Mouse (Mus musculus) forebrain, embryonic 12.5 days (tissue): ENCODE measurements at regions not wholly inside any gene's neighbourhood (a gene's known extent, or its start where the extent isn't known, plus 50 kb on each side); places are given as distances from the start of the nearest gene placed in this dataset.

Experiments used
- ATAC-seq: fragments of 200-750 bp; cut with Nextera tagmentation; 2 replicates; pipeline ENCODE4 v1.8.0; 2017; ENCODE audit warnings: moderate TSS enrichment; ENCODE audit not compliant: low FRiP score
- H3K27ac ChIP-seq: fragments of 300-500 bp; sonication (generic); 2 replicates; pipeline ENCODE4 v1.5.1; 2016; ENCODE audit warnings: mild to moderate bottlenecking
- H3K27me3 ChIP-seq: fragments of 300-500 bp; sonication (generic); 2 replicates; pipeline ENCODE4 v1.6.1; 2016; ENCODE audit warnings: mild to moderate bottlenecking
- H3K36me3 ChIP-seq: fragments of 300-500 bp; sonication (generic); replicated peaks from 2 replicates; pipeline ENCODE4 v1.6.1; 2016; ENCODE audit warnings: mild to moderate bottlenecking
- H3K4me1 ChIP-seq: fragments of 300-500 bp; sonication (generic); 2 replicates; pipeline ENCODE4 v1.6.1; 2016
- H3K4me2 ChIP-seq: fragments of 300-500 bp; sonication (generic); 2 replicates; pipeline ENCODE4 v1.6.1; 2016; ENCODE audit warnings: mild to moderate bottlenecking, moderate library complexity
- H3K4me3 ChIP-seq: fragments of 300-500 bp; sonication (generic); replicated peaks from 2 replicates; pipeline ENCODE4 v1.5.1; 2016; ENCODE audit warnings: mild to moderate bottlenecking
- H3K9ac ChIP-seq: fragments of 300-500 bp; sonication (generic); 2 replicates; pipeline ENCODE4 v1.6.1; 2016; ENCODE audit warnings: mild to moderate bottlenecking
- H3K9me3 ChIP-seq: fragments of 300-500 bp; sonication (generic); 2 replicates; pipeline ENCODE4 v1.6.1; 2016
- WGBS: fragments of 180-500 bp; shearing (Covaris S2); methylation state at CpG from one replicate; pipeline ENCODE4 v1.1.7; 2016; 5-methylcytosine and 5-hydroxymethylcytosine counted together

GRCm38 (mm10) chr19:14301176-14301943 lies 296.5 kb downstream of the Tle4 start:
- Histone ChIP-seq H3K9ac (no peak overlapping the region), H3K4me2 (no peak overlapping the region), H3K27me3 (0 out of 2 replicates have a peak, but pooled peaks cover 3% of the 10 kb centered on the region), H3K27ac (0 out of 2 replicates have a peak overlapping the region, but pooled peaks have one; percentile 8), H3K4me3 (no peak overlapping the region), H3K4me1 (no peaks in the 10 kb centered on the region), H3K9me3 (no peaks in the 10 kb centered on the region), H3K36me3 (no peaks in the 10 kb centered on the region)
- peak; percentile 84 for ATAC-seq
- 42% methylated on average over 6 of the region's 6 CpGs for WGBS

GRCm38 (mm10) chr19:14314301-14314700 lies 283.6 kb downstream of the Tle4 start:
- H3K27me3 ChIP-seq: no peaks in the 10 kb centered on the region
- ATAC-seq: no peak
- H3K4me2 ChIP-seq: no peak overlapping the region
- no peak overlapping the region for H3K4me3 ChIP-seq
- H3K9me3 ChIP-seq: no peaks in the 10 kb centered on the region
- WGBS: 74% methylated on average over 7 of the region's 7 CpGs
- no peak overlapping the region for H3K27ac ChIP-seq
- no peaks in the 10 kb centered on the region for H3K36me3 ChIP-seq
- no peaks in the 10 kb centered on the region; the same call in 1 of the 2 replicates for H3K4me1 ChIP-seq
- H3K9ac ChIP-seq: no peak overlapping the region

GRCm38 (mm10) chr19:14319677-14320191 lies 278.1 kb downstream of the Tle4 start:
- Histone ChIP-seq H3K36me3 (no peaks in the 10 kb centered on the region), H3K9me3 (no peaks in the 10 kb centered on the region), H3K9ac (no peak overlapping the region), H3K4me3 (no peak overlapping the region), H3K4me1 (peaks cover 8% of the 10 kb centered on the region), H3K27ac (no peak overlapping the region), H3K4me2 (no peak overlapping the region), H3K27me3 (no peaks in the 10 kb centered on the region)
- 43% methylated on average over 3 of the region's 3 CpGs for WGBS
- ATAC-seq: no peak

GRCm38 (mm10) chr19:14325353-14326052 lies 272.3 kb downstream of the Tle4 start:
- no peaks in the 10 kb centered on the region for H3K36me3 ChIP-seq
- H3K27me3 ChIP-seq: no peaks in the 10 kb centered on the region
- no peak overlapping the region for H3K4me2 ChIP-seq
- ATAC-seq: no peak
- H3K9me3 ChIP-seq: no peaks in the 10 kb centered on the region
- WGBS: 32% methylated on average over 9 of the region's 9 CpGs
- H3K27ac ChIP-seq: no peak overlapping the region
- H3K9ac ChIP-seq: no peak overlapping the region
- H3K4me3 ChIP-seq: no peak overlapping the region
- peaks cover 23% of the 10 kb centered on the region for H3K4me1 ChIP-seq

GRCm38 (mm10) chr19:14333041-14334012 lies 264.5 kb downstream of the Tle4 start:
- no peak overlapping the region for H3K27ac ChIP-seq
- no peak overlapping the region for H3K4me2 ChIP-seq
- no peaks in the 10 kb centered on the region for H3K9me3 ChIP-seq
- no peaks in the 10 kb centered on the region for H3K36me3 ChIP-seq
- ATAC-seq: no peak
- H3K9ac ChIP-seq: no peak overlapping the region
- H3K27me3 ChIP-seq: no peaks in the 10 kb centered on the region
- peaks cover 5% of the 10 kb centered on the region; the same call in 1 of the 2 replicates for H3K4me1 ChIP-seq
- H3K4me3 ChIP-seq: no peak overlapping the region
- 79% methylated on average over 6 of the region's 6 CpGs for WGBS

GRCm38 (mm10) chr19:14337025-14337424 lies 260.8 kb downstream of the Tle4 start:
- Histone ChIP-seq H3K4me2 (no peak overlapping the region), H3K27ac (no peak overlapping the region), H3K27me3 (no peaks in the 10 kb centered on the region), H3K9me3 (no peaks in the 10 kb centered on the region), H3K36me3 (no peaks in the 10 kb centered on the region), H3K4me3 (no peak overlapping the region), H3K9ac (no peak overlapping the region), H3K4me1 (peaks cover 3% of the 10 kb centered on the region; the same call in 1 of the 2 replicates)
- ATAC-seq: no peak
- WGBS: 37% methylated on average over 5 of the region's 5 CpGs

- WGBS: 87% methylated on average over 2 of the region's 2 CpGs
- H3K4me2 ChIP-seq: no peak overlapping the region
- H3K36me3 ChIP-seq: no peaks in the 10 kb centered on the region
- H3K4me3 ChIP-seq: no peak overlapping the region
- H3K27ac ChIP-seq: no peak overlapping the region
- peaks cover 3% of the 10 kb centered on the region; the same call in 1 of the 2 replicates for H3K4me1 ChIP-seq
- no peaks in the 10 kb centered on the region for H3K27me3 ChIP-seq
- no peak for ATAC-seq
- H3K9ac ChIP-seq: no peak overlapping the region
- H3K9me3 ChIP-seq: no peaks in the 10 kb centered on the region
These were observed 257.1 kb downstream of the Tle4 start for GRCm38 (mm10) chr19:14340759-14341158.

GRCm38 (mm10) chr19:14343890-14344289 lies 254.0 kb downstream of the Tle4 start:
- WGBS: 86% methylated on average over 5 of the region's 5 CpGs

GRCm38 (mm10) chr19:14344467-14344866 lies 253.4 kb downstream of the Tle4 start:
- peaks cover 7% of the 10 kb centered on the region; the same call in 1 of the 2 replicates for H3K4me1 ChIP-seq
- WGBS: 91% methylated on average over 3 of the region's 3 CpGs
- no peak for ATAC-seq
- H3K4me2 ChIP-seq: no peak overlapping the region
- no peaks in the 10 kb centered on the region for H3K36me3 ChIP-seq
- no peak overlapping the region for H3K27ac ChIP-seq
- no peak overlapping the region for H3K4me3 ChIP-seq
- no peak overlapping the region for H3K9ac ChIP-seq
- no peaks in the 10 kb centered on the region for H3K27me3 ChIP-seq
- no peaks in the 10 kb centered on the region for H3K9me3 ChIP-seq

More at GRCm38 (mm10) chr19:14343890-14344289, 254.0 kb downstream of the Tle4 start:
- Histone ChIP-seq H3K27ac (no peak overlapping the region), H3K4me1 (peaks cover 7% of the 10 kb centered on the region; the same call in 1 of the 2 replicates), H3K4me3 (no peak overlapping the region), H3K9me3 (no peaks in the 10 kb centered on the region), H3K4me2 (no peak overlapping the region), H3K9ac (no peak overlapping the region), H3K36me3 (no peaks in the 10 kb centered on the region), H3K27me3 (no peaks in the 10 kb centered on the region)
- ATAC-seq: no peak

- ATAC-seq: no peak
- Histone ChIP-seq H3K9me3 (no peaks in the 10 kb centered on the region), H3K4me1 (peaks cover 7% of the 10 kb centered on the region; the same call in 1 of the 2 replicates), H3K27me3 (no peaks in the 10 kb centered on the region), H3K9ac (no peak overlapping the region), H3K4me3 (no peak overlapping the region), H3K4me2 (no peak overlapping the region), H3K36me3 (no peaks in the 10 kb centered on the region), H3K27ac (no peak overlapping the region)
- WGBS: 32% methylated on average over 2 of the region's 2 CpGs
These were observed 250.8 kb downstream of the Tle4 start for GRCm38 (mm10) chr19:14347026-14347425.

- ATAC-seq: no peak
- Histone ChIP-seq H3K4me2 (no peak overlapping the region), H3K4me1 (peaks cover 7% of the 10 kb centered on the region; the same call in 1 of the 2 replicates), H3K27ac (no peak overlapping the region), H3K27me3 (no peaks in the 10 kb centered on the region), H3K9ac (no peak overlapping the region), H3K4me3 (no peak overlapping the region), H3K36me3 (no peaks in the 10 kb centered on the region), H3K9me3 (no peaks in the 10 kb centered on the region)
These were observed 250.4 kb downstream of the Tle4 start for GRCm38 (mm10) chr19:14347429-14347828.
